Mouse (Mus musculus): Measurements from ENCODE around the gene Abcb9.

Abcb9 gene

DNA sequence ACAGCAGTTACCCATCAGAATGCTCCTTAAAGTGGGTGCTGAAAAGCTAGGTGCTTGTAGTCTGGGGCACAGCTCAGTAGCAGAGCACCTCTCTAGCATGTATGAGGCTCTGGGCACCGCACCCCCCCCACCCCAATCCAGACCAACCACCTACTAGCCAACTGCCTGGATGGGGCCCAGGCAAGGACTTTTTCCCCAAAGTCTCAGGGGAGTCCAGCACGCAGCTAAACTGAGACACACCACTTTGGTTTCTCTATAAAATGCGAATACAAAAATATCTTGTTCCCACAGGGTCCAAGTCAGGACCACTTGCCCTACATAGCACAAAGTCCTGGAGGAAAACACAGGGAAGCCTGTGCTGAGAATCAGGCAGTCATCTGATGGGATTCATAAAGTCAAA is 81.4 kb downstream of the Abcb9 start:
- DNase-seq (ENCODE audit: low read depth, low spot score): no peak

GRCm38 (mm10) chr5:124013747-124014146 is 81.9 kb downstream of the Abcb9 start:
- no peak for DNase-seq (ENCODE audit: low read depth, low spot score)

DNA sequence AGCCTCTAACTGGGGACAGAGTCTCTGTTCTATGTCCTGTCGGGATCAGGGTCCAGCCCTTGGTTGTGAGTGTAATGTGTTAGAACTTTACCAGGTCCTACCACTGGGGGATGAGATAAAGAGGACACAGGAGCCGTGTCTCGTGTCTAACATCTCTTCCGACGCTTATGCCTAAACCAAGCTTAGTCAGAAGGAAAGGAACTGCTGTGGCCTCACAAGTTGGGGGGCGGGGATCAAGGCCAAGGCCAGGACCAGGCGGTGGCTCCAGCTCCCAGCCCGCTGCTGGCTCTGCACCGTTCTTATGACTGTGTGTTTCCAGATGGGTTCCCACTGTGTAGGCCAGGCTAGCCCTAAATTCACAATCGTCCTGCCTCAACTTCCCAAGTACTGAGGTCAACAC is 82.7 kb downstream of the Abcb9 start:
- no peak for DNase-seq (ENCODE audit: low read depth, low spot score)

DNA sequence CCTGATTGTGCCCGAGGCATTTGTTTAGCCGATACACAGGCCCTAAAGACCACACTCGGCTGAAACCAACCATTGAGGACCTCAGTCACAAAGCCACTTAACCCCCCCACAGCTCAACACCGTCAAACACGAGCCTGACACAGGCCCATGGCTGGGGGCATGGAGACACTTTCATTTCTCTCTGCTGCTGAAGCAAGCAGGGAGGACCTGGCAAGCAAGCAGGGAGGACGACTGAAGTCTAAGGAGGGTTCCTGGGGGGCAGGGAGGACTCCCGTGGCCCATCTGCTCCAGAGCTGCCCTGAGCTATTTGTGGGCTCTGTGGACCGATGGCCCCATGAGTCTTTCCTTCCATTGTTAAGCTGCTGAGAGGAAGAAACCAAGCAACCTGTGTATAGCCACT is 83.7 kb downstream of the Abcb9 start:
- DNase-seq (ENCODE audit: low read depth, low spot score): no peak
